Mouse (Mus musculus) thymus, adult 18-20 months (tissue): ENCODE measurements around the gene Ccdc34.

Experiments used
- DNase-seq, 2 experiments: peaks; one replicate each; pipeline ENCODE4 v3.0.0; 2022; ENCODE audit warnings: mixed read lengths in 2 of 2

Ccdc34 gene

DNA sequence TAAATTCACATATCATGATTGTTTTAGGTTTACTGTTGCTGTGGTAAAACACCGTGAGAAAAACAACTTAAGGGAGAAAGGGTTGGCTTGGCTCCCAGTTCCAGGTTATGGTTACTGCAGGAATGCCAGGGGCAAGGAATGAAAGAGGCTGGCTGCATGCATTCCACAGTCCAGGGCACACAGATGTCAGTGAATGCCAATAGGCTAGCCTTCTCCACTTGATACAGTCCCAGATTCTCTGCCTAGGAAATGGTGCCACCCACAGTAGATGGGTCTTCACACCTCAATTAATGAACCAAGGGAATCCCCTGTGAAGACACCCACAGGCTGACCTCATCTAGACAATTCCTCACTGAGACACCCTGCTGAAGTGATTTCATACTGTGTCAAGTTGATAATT lies 12.9 kb upstream of the Ccdc34 start:
- DNase-seq = no peak

DNA sequence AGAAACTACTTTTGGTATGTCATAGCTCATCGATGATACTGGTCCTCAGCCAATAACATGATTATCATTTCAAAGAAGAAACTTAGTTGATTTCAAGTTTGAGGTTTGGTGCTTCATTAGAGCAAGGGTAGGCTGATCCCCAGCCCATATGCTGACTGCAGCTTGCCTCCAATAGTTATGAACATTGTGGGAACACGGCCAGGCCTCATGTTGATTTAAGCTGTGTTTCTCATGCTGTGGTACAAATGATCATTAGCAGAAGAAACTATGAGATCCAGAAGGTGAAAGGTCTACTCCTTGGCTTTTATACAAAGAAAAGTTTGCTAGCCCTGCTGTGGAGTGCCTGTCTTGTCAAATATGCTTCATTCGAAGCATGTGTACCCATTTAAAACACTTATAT lies 12.5 kb upstream of the Ccdc34 start:
- DNase-seq = no peak

DNA sequence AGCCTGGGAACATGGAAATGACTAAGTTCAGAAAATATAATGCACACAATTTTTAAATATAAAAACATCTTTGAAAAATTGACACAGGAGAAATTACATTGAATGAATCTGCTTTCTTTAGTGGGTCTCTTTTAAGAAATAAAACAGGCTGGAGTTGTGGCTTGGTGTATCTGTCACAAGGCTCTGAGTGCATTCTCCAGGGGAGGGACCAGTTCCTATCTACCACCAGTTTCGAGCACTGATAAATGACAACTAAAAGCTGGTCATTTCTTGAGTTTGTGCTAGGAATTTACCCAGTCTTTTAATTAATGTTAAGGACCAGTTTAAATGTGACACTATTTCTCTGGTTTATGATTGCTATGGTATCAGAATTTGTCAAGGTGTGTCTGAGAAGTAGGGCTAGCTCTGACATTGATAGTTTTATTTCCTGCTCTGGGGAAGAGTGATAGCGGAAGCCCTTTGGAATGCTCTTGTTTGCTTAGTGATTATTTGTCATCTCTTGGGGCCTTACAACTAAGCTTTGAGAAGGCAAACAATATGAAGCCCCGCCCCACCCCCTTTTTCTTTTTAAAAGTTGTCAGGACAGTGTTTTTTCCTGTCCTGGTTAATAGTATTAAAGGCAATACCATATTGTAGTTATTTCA lies 11.9 kb upstream of the Ccdc34 start:
- DNase-seq = no peak

DNA sequence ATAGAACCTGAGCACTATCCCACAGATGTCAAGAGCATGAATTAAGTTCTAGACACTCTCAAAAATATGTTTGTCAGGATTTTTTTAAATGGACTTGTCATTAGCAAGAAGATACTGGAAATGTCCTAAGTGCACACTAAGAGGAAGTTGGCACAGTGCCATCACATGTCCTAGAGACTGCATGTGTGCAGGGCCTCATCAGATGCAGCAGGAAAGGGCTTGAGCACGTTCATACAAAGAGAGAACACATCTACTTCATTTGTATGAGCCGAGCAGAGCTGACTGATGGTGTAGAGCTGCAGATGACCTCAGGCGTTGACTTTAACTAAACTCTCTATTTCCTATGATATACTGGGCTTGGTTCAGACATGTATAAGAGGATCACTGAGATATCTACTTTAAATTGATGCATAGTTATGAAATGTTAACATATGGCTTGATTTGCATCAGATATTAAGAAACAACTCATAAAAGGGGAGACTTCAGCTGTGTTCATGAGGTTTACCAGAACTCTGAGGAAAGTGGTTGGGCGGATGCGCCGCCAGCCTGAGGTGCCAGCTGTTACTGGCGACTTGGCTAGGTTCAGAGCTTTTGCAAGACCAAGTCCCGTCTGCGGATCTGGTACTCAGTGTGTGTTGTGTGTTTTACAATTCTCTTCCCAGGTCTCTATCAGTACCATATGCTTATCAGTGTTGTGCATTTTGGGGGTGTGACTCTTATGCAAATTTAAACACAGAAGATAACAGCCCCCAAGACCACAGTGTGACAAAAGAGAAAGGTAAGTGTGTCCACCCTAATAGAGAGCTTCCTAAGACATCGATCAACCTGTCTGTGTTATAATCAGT lies 10.0 kb upstream of the Ccdc34 start:
- DNase-seq = no peak

DNA sequence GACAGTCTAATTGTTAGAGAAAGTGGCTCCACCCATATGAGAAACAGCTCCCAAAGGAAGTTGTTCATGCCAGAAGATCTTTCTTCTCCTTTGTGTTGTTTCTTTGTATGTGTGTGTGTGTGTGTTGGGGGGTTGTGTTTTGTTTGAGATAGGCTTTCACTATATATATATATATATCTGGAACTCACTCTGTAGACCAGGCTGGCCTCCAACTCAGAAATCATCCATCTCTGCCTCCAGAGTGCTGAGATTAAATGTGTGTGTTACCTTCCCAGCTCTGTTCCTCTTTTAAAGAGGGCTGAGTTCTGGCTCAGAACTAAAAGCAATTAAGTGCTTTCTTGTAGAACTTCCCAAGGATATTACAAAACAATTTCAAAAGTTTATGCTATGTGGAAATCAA lies 8.2 kb upstream of the Ccdc34 start:
- DNase-seq = no peak

DNA sequence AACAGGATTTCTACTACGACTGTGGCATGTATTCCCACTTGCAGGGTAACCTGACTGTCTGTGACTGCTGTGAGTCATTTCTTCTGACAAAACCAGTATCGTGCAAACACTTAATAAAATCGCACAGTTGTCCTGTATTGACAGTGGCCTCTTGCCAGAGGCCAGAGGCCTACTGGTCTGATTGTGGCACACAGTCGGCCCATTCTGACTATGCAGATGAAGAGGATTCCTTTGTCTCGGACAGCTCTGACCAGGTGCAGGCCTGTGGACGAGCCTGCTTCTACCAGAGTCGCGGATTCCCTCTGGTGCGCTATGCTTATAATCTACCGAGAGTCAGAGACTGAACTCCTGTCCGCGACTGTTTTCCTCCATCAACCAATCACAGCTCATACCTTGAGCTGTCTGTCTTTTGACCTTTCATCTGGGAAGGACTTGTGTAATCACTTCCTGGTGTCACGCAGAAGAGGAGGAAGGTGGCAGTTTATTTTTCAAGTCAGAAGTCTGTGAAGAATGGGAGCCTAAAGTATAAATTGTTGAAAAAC lies 5.4 kb upstream of the Ccdc34 start:
- no peak for DNase-seq

DNA sequence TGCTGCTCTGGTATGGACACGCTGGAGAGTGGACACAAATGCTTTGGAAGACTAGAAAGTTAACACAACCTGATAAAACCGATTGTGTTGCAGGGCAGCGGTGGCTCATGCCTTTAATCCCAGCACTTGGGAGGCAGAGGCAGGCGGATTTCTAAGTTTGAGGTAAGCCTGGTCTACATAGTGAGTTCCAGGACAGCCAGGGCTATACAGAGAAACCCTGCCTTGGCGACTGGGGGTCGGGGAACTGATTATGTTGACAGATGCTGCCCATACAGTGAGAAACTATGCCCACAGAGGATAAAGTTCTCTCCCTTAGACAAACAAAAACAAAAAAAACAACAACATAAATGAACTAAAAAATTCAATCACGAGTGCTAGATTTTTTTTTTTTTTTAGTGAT lies 530 bp upstream of the Ccdc34 start:
- no peak for DNase-seq

DNA sequence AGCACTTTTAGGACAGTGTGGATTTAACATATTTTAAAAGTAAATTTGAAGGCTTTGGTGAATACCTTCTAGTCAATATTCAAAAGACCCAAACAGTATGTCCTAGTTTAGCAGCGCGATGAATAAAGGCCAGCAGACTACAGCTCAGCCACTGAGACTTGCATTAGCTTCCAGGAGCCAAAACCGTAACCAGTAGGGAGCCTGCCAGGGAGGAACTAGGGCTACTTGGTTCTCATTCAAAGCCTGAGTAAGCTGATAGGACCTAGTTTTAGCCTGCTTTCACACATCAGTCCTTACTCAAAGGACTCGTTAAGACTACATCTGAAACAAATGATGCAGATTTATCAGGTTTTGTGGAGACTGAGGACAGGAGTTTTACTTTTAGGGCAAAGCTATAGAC lies 2.0 kb downstream of the Ccdc34 start:
- no peak for DNase-seq

DNA sequence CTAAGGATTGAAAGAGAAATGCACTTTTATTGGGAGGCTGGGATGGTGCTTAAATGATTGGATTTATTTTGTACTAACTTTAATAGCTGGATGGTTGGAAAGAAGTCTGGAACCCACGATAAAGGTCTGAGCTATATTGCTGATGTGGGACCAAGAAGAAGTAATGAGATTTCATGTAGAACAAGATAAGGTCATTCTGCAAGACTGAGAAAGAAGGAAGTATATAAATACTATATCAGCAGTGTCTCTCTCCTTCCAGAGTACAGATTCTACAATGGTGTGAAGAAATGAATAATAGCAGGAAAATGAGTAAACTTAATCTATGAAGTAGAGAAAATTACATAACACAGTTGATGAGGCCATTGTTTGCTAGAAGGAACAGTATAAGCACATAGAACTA lies 2.8 kb downstream of the Ccdc34 start:
- no peak for DNase-seq

DNA sequence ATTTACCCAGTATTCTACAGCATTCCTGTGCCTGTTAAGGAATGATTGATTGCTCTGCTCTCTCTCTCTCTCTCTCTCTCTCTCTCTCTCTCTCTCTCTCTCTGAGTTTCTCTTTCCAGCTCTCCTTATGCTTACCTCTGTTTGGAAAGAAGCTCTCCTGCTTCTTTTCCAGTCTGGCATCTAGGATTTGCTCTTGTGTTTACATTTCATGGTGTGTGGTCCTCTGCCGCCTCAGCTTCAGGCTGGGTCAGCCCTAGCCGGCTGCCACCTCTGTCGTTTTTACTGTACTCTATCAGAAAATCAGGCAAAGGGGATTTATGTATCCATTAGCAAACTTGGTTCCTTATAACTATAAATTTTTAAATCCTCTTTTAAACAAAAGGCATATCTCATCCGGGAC lies 18.6 kb downstream of the Ccdc34 start:
- DNase-seq = no peak

DNA sequence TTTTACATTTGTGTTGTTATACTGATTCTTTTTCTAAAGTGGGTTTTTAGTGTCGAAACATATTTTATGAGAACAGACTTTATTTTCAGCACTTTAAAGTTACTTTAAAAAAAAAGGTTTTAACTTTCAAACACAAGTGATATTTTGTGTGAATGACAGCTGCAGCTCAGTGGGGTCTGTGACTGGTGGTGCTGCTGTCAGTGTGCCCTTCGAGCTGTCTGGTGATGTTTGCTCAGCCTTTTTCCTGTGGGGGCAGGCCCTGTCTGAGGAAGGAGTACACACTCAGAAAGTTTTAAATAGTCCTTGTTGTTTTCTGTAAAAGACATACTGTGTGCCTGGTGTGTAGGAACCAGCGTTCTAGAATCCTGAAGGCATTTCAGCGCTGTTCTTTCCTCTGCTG lies 19.0 kb downstream of the Ccdc34 start:
- no peak for DNase-seq

DNA sequence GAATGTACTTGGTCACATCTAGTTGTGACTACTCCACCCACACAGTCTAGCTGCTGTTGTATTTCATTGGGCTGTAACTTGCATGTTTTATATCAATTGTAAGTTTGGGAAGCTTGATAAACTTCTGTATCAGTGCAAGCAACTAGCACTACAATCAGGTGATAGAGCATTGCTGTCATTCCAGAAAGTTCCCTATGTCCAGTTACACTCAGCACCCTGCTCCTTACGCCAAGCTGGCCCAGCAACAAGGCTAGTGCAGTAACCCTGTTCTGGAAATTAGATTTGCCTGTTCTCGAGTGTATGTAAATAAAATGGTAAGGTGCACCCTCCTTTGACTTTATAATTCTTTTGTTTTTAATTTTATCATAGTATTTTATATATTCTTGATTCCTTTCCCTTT lies 19.6 kb downstream of the Ccdc34 start:
- DNase-seq = no peak

DNA sequence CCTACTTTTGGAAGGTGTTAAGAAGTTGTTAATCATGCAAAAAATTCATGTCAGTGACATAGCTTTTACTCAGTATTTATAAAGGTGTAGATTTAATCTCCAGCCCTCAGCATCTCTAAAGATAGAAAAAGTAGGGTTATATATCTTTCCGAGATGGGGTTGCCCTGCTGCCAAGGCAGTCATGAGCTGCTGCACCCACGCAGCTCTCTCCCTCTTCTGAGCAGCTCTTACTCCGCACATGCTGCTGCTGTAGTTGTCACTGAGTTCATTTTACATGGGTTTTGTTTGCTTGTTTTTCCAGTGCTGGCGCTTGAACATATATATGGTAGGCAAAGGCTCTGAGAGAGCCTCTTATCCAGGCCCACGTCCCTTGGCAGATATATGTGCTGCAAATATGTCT lies 20.7 kb downstream of the Ccdc34 start:
- no peak for DNase-seq

DNA sequence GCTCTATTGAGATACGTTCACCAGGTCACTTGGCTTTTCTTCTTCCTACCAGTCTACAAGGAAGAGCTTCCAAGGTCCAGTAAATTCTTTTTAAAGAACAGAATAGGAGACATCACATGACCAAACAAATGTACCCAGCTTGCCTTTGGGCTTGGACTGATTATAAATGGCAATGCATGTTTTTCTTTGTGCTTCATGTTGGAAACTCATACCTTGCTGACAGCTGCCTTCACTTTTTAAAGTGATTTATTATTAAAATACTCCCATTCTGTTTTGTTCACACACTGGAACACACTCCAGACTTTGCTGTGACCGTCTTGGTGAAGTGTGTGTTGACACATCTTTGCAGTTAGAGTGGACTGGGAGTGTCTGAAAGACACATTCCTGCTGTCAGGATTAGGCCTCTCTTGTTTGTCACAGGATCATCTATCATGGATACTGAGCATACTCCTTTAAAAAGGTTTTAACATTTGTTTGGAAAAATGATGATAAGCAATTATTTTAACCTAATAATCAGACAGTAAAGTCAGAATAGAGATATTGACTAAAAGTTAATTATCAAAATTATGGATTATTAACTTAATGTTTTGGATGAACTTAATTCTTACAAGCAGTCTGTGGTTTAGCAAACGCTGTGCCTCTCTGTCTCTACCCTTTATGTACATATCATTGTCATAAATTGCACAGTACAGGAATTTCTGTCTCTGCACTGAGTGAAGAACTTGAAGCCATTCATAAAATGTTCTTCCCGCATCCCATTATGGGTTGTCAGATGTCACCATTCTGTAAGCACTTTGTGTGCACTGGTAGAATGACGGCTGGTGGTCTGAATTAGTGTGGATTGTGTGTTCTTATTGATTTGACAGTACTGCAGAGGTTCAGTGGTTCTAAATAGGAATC lies 25.5 kb downstream of the Ccdc34 start:
- no peak for DNase-seq

DNA sequence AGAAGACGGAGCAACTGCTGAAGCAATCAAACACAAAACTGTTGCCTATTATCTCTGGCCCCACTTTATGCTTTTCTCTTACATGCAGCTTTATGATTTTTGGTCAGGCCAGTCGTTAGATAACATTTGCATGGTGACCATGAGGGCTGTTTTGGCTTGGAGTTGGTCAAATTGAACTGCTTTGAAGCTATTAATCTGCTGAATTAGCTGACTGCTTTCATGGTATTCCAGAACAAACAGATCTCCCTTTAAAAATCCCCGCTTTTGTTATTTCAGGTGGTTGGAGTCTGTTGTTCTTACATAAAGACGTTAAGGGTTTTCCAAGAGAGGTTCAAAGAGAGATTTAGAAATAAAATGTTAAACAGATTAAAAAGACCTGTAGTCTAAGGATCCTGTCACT lies 40.8 kb downstream of the Ccdc34 start:
- no peak for DNase-seq

DNA sequence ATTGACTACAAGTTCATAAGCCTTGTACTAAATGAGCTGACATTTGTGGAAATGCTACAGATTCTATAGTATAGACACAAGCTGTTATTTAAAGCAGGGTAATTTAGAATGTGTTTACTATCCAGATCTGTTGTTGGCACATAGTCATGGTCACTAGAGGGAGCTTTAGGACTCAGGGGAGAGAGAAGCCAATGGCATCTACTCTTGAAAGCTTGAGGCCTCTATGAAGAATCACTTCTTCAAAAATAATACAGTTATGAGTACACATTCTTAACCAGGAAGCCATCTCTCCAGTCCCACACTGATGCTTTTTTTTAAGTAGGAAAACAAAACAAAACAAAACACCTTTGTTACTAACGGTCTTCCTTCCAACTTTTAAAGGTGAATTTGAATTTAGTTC lies 45.5 kb downstream of the Ccdc34 start:
- DNase-seq = no peak

DNA sequence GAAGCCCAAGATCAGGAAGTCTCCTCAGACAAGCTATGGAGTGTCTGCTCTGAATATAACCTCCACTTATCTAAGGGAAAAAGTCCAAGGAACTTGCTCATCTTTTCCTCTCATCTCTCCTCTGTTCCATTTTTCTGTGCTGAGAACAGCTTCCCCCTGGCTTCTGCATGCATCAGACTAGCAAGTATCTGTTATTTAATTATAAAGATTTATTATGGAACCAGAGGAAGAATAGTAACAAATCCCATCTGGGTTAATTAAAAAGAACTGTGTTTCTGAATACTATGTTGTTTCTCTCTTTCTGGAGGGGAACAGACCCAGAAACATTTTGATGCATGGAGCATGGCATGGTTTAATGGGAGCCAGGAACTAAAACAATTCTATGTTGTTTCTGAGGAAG lies 51.3 kb downstream of the Ccdc34 start:
- DNase-seq = no peak

DNA sequence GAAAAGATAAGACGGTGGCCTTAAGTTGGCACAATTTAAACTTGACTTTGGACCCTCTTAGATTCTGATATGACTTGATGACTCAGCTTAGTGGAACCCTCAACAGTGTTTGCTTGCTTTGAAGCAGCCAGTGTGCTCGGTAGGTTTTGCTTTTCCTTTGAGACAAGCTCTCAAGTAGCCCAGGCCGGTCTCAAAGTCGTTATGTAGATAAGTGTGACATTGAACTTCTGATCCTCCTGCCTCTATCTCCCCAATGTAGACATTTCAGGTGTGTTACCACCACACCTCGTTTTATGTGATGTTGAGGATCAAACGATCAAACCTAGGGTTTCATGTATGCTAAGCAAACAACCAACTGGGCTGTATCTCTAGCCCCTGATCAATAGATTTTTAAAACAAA lies 55.4 kb downstream of the Ccdc34 start:
- no peak for DNase-seq

DNA sequence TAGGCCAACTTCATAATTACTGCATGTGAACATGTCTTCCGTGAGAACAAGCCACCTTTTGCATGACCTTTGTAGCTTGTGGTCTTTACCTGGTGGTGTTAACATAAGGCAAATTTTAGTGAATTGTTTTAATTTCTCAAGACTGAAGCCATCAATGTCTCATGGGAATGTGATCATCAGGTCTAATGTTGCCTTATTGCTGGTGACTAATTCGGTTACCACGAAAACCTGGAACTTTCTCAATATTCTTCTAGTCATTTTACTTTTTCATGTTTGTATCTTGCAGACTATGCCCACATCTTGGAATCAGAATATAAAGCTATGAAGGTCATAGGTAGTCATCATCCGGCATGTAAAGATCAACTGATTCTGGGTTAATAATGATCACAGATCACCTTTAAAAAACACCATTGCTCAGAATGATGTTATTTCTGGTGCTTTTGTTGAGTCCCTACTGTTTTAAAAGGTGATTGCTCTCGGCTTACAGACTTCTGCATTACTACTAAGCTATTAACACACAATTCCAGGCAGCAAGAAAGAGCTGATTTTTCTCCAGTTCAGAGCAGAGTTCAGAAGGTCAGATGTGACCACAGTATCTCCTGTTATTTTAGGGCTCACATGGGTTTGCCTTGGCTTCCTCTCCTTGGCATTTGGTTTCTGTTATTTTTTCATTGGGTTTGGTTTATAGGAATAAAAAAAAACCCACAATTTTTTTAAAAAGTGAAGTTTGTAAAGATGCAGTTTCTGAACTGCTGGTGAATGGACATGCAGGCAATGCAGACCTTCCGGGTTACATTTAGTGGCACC lies 57.2 kb downstream of the Ccdc34 start:
- no peak for DNase-seq

DNA sequence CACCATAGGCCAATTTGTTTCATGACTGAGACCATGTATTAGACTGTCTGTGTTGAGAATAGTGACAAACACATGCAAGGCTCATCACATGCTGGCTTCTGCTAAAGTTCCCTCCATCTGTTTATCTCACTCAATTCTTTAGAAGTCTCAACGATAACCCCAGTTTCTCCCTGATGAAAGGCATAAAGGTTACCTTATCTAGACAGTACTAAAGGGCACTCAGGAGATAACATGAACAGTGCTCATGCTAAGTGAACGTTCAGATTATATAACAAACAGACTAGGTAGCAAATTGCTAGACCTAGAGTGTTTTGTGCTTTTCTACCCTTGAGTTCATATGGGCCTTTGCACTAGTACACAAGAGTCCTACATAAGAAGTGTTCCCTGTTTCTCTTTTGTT lies 59.6 kb downstream of the Ccdc34 start:
- no peak for DNase-seq

DNA sequence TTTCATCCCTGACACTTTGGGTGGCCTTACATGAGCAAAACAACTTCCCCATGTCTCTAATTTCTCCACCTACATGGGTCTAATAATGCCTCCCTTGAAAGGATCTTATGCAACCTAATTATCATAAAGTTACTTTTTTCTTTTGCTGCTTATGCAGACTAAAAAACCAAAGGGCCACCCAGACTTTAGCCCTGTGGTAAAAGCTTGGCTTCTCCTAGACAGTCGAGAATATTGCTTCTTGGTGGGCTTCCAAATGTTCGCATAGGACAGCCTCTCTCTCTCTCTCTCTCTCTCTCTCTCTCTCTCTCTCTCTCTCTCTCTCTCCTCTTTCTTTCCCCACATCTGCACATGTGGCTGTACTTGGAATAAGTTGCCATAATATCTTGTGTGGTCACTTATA lies 60.0 kb downstream of the Ccdc34 start:
- no peak for DNase-seq

DNA sequence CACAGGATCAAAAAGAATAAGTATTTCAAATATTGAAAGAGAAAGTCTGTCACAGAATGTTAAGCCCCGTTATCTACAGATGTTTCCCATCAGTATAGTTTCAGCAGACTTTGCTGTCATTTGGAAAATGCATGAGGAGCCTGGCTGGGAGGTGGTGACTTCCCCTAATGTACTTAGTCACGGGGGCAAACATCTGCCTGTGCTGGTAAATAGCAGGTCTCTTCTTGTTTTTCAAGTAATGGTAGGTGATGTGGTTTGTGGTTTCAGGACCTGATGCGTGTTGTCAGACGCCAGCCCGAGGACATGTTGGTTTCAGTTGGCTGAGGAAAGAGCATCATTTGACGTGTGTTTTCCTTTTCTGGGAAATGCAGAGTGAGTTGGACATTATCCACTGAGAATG lies 62.9 kb downstream of the Ccdc34 start:
- DNase-seq = no peak

DNA sequence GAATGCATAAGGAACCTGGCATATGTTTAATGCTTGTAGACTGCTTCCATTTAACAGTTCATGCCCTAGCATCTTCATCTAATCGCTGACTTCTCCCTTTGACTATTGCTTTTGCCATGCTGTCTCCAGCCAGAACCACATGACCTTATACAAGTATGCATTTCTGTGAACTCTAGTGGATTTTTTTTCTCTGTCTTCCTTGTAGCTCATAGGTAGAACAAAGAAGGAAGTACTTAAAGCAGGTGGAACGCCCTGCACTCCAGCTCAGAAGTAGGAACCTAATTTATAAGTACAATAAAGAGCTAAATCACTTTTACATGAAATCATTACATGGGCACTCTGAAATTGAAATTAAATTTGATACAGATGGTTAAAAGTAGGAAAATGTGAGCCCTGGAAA lies 65.4 kb downstream of the Ccdc34 start:
- DNase-seq = no peak
